Mouse (Mus musculus) monocyte, adult 59 days (primary cell): ENCODE data around the gene Gm5862. TPM values are rescaled to one million over a fixed set of nuclear protein-coding genes. Genes with fewer than 3 reads are reported as not detected.

Source experiments
- total RNA-seq, 2 experiments: library from RNA; stranded (reverse); gene quantifications; one replicate each; pipeline ENCODE4 v1.2.4; 2023

The Gm5862 gene
- total RNA-seq = not detected

GRCm38 (mm10) chr5:26022816-26023215 is at the start of gene Gm5862:
Gene Gm5862, minus strand, starts transcription at chr5:26022916.

GRCm38 (mm10) chr5:26058481-26058880 is 35.8 kb upstream of the Gm5862 start, which contains the start of gene Gm7347:
Gene Gm7347, minus strand, starts transcription at chr5:26058581.

GRCm38 (mm10) chr5:26039458-26039857 is 16.7 kb upstream of the Gm5862 start, which contains the start of gene Speer4a:
Gene Speer4a, minus strand, starts transcription at chr5:26039558.

DNA sequence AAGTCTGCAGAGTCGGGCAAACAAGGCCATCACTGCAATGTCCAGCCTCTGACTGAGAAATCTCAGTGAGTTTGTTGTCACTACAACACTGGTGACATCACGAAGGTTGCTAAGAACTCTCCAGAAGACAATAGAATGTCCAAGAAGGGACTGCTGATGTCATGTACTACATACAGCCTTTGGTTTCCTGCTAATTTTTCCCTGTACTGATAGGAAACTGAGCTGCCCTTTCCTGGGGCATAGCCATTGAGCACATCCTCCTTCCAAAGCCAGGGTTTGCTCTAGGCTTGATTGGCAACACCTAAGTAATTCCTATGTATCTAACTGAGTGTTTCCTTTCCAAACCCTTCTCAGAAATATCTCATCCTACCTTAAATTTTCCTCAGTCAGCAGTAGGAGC is 18.0 kb downstream of the Gm5862 start, which contains the start of gene Gm1979:
TSS of gene Gm1979 (minus strand) at position 101 of the 400 bp plus-strand sequence.

DNA sequence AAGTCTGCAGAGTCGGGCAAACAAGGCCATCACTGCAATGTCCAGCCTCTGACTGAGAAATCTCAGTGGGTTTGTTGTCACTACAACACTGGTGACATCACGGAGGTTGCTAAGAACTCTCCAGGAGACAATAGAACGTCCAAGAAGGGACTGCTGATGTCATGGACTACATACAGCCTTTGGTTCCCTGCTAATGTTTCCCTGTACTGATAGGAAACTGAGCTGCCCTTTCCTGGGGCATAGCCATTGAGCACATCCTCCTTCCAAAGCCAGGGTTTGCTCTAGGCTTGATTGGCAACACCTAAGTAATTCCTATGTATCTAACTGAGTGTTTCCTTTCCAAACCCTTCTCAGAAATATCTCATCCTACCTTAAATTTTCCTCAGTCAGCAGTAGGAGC is 34.2 kb downstream of the Gm5862 start, which contains the start of gene Gm21698:
TSS of gene Gm21698 (minus strand) at position 101 of the 400 bp plus-strand sequence.

GRCm38 (mm10) chr5:25972563-25972962 is 50.2 kb downstream of the Gm5862 start, which contains the start of gene Gm21680:
Gene Gm21680, minus strand, starts transcription at chr5:25972663.

Other genes with a start within 250 kb of the Gm5862 start
- gene Gm21663, start 80.5 kb downstream of the Gm5862 start, total RNA-seq = not detected
- not detected for gene Gm21671, start 68.5 kb downstream of the Gm5862 start, total RNA-seq
- not detected for gene Gm21680, start 50.3 kb downstream of the Gm5862 start, total RNA-seq
- gene Gm21698, start 34.3 kb downstream of the Gm5862 start, total RNA-seq = not detected
- not detected for gene Gm1979, start 18.1 kb downstream of the Gm5862 start, total RNA-seq
- not detected for gene Speer4a, start 16.6 kb upstream of the Gm5862 start, total RNA-seq
- gene Gm7347, start 35.7 kb upstream of the Gm5862 start, total RNA-seq = not detected
- not detected for gene Gm10471, start 66.4 kb upstream of the Gm5862 start, total RNA-seq
- not detected for gene 5031410I06Rik, start 82.4 kb upstream of the Gm5862 start, total RNA-seq
- gene Gm10220, start 98.5 kb upstream of the Gm5862 start, total RNA-seq = not detected
- gene Gm7361, start 234.8 kb upstream of the Gm5862 start, total RNA-seq = not detected